Mouse (Mus musculus): ENCODE measurements at regions not wholly inside any gene's neighbourhood (a gene's known extent, or its start where the extent isn't known, plus 50 kb on each side); places are given as distances from the start of the nearest gene placed in this dataset.

DNA sequence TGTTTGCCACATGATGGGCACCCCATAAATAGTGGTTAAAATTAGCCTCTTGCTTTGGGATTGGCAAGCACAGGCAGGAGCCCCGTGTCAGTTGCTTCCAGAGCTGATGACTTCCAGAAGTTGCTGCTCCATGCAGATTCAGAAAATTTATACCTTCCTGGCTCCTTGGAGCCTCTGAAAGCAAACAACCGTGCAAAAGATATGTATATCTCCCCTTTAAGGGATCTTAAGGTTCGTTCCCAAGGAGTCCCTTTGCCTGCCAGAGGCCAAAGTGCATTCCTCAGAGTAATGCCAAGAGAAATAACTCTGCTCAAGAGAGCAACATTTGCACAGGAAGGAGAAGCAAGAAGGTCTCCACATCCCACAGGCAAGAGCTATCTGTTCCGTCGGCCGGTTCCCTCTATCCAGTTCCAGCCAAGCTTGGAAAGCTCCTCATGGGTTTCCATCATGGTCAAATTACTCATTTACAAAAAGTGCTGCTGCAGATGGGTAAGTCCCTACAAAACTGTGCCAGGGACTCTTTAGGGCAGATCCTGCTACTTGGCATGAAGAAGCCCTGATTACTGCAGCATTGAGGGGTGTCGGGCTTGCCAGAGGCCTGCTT lies 608.4 kb upstream of the Cdh5 start:
- DNase-seq (ENCODE audit: low read depth, low spot score) = no peak

DNA sequence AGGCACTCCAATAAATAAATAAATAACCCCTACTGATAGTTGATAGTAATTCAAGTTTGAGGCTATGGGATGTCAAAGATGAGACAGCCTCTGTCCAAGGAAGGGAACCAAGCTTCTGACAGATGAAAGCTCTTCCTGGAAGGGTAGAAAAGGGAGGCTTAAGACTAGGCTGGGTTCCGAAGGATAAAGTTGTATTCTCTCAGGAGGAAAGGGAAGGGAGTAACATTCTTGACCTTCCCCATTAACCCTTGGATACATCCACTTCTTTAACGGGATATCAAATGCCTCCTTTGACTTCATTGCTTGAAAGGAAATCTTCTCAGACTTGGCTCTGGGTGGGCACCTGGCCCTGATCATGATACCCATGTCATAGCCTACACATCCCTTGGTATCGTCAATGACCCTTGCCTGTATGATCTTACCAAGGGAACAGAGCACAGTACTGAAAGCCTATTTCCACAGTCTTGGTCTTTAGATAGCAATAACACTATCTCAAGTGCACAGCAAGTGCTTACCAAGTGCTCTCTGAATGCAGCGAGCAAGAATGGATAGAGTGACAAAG lies 607.4 kb upstream of the Cdh5 start:
- DNase-seq (ENCODE audit: low read depth, low spot score) = no peak

DNA sequence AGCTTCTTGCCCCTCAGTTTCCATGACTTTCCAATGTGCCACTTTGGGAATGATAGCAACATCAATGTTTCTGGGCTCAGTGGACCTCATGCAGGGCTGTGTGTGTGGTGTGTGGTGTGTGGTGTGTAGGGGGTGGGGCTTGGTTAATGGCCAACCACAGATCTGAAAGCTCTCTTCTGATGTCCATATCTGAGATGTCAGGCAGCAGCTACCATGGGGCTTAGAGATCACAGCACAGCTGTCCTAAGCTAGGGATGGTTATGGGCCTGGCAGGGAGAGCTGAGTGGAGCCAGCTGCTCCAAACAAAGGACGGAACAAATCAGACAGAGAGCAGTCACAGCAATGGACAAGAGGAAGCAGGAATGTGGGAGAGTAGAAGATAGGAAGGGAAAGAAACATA lies 606.8 kb upstream of the Cdh5 start:
- no peak for DNase-seq (ENCODE audit: low read depth, low spot score)

DNA sequence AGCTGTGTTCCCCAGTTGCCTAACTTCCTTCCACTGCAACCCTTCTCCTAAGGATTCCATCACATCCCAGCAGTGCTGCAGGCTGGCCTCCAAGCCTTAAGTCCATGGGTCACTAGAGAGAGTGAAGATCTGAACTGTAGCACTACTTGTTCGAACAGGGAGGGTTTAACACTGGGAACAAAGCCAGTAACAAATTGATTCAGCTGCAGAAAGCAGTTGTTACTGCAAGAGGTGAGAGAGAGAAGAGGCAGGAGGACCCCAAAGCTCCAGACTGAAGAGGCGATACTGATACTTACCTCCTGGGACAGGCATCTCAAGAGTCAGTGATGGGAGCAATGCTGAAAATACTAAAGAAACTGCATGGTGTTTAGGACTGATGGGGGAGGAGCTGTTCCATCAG lies 600.1 kb upstream of the Cdh5 start:
- DNase-seq (ENCODE audit: low read depth, low spot score) = no peak

DNA sequence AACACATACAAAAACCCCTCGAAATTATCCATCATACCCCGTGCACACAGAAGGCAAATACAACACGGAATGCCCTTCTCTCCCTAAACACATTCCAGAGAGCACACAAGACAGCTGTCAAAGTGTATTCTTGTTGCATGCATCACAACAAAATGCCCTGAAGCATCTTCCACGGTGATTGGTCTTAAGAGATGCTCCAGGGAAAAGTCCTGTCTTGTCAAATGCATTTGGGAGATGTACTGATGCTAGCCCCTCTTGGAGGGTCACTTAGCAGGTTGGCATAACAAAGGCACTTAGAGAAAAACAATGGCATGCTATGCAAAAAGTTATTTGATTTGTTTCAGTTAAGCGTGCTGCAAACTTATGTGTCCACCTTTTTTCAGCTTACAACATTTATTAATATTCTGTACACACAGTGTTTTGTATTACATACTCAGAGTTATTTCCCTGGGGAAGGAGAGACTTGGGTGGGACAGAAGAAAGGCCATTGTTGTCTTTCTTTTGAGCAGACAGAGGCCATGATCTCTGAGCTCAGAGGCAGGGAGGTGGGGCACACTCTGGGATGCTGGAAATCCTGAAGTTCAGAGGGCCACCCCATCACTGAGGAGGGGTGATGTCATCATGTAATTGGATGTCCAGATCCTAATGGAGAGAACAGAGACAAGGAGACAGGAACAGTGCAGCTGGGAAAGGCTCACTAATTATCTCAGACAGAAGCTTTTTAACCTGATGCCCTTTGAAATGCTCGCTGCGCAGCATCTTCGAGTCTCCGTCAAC lies 598.2 kb upstream of the Cdh5 start:
- DNase-seq (ENCODE audit: low read depth, low spot score) = no peak

DNA sequence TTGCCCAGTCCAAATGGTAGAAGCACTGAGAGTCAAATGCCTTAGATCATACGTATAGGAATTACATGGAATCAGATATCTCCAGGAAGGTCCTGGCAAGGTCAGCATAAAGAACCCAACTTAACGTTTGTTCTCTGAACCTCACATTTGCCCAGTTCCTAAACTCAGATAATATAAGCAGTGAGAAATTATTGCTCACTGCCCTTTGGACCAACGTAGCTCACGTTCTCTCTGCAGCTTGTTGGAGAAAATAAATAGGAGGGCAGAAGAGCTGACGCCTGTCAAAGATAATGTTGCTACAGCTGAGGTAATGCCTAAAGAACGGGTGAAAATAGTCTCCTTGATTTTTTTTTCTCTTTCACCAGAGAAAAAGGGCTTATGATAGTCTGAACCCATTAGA lies 595.1 kb upstream of the Cdh5 start:
- DNase-seq (ENCODE audit: low read depth, low spot score) = no peak

DNA sequence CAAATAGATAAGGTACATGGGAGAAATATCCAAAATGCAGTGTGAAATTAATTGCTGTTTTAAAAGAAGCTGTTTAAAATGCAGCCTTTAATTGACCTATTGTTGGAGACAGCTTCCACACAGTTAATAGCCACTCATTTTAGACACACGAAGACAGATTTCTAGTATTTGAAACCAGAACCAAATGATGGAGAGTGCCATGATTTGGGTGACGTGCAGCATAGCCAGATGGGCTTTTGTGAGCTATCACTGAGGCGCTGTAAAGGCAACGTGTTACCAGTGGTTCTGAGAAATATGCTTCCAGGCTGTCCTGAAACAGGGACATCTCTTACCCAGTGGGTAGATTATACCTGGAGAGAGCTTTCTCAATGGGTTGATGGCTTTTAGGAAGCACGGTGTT lies 594.4 kb upstream of the Cdh5 start:
- no peak for DNase-seq (ENCODE audit: low read depth, low spot score)

DNA sequence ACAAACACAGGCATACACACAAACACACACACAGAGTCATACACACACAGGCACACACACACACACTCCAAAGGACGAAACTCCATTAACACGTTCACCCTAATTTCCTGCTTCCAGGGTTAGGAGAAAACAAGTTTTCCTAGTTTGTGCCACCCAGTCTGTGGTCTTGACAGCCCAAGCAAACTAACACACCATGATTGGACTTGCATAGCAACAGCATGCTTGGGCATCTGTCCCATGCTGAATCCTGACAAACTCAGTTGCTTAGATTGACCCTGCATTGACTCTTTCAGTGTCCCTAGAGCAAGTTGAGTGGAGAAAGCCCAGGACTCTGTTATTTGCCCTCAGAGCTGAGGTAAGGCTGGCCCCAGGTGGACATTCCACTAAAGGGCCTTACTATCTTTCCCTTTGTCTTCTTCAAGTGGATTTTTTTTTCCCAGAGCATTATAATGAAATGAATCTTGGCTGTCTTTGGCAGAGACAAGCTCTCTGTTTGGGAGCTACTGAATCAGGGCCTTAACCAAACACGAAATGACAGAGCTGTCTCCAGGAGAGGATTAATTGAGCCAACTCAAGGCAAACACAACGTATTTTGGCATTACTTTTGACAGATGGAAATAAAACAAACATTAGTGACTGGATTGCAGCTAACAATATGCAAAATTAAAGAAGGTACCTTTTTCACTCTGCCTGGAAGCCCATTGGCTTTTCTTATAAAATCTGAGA lies 581.1 kb upstream of the Cdh5 start:
- no peak for DNase-seq (ENCODE audit: low read depth, low spot score)

DNA sequence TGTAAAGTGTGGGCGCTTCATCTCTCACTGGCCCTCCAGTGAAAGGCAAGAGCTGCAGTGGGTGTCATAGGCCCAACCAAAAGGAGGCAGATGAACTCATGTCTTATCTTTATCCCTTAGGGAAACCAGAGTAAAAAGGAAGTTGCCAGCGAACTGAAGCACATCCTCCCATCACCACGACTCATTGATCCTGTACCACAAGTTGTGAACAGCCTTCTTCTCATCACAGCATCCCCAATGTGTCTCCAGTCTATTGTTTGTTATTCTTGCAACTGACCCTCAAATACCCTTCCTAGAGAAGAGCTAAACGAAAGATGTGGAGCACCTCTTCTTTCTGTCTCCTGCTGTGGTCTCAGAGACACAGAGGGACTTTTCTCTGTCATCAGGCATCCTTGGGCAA lies 570.5 kb upstream of the Cdh5 start:
- no peak for DNase-seq (ENCODE audit: low read depth, low spot score)

DNA sequence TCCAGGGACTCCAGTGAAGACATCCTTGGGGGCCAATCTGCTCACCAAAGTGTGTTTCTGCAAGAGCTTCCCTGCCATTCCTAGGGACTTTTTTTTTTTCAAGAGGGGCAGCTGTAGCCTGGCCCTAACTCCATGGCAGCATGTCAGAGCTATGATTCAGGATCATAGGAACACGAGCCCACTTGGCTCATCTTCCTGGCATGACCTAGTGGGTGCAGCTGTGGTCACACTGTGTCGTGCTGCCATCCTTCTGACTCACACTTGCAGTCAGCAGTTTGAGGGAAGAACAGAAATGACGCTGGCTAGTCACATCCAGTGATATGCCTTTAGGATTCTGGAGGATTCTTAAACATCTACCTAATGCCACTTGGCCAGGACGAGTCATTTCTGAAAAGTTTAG lies 566.5 kb upstream of the Cdh5 start:
- DNase-seq (ENCODE audit: low read depth, low spot score) = peak; percentile 91

DNA sequence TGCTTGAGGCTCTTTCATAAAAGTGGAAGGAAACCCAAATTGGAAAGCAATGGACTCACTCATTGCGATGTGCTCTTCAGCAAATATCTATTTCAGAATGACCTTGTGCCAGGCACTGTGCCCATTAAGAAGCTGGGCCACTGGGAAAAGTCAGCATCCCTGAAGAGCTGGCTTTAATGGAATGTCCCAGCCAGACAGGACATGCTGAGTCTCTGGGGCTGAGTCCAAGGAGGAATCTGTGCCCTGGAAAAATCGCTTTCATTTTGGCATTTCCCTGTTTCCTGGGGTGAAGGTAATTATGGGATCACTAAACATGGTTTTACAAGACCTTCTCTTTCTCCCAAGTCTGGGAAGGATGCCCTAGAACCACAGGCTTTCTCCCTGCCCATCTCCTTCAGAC lies 564.6 kb upstream of the Cdh5 start:
- DNase-seq (ENCODE audit: low read depth, low spot score) = peak; percentile 27

DNA sequence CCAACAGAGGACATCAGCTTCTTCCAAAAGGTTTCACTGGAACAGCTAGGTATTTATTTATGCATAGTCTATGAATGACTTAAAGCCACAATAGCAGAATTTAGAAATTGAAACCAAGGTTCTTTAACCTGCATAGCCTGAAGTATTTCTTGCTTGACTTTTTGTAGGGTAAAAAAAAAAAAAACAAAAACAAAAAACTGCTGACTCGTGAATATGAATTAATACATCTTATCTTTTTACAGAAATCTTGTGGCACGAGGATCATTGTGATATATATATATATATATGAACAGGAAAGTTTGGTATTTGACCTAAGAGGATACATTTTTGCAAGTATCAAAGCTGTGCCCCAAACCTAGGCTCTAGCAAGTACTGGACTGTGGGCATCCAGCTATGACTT lies 559.5 kb upstream of the Cdh5 start:
- DNase-seq (ENCODE audit: low read depth, low spot score) = no peak

DNA sequence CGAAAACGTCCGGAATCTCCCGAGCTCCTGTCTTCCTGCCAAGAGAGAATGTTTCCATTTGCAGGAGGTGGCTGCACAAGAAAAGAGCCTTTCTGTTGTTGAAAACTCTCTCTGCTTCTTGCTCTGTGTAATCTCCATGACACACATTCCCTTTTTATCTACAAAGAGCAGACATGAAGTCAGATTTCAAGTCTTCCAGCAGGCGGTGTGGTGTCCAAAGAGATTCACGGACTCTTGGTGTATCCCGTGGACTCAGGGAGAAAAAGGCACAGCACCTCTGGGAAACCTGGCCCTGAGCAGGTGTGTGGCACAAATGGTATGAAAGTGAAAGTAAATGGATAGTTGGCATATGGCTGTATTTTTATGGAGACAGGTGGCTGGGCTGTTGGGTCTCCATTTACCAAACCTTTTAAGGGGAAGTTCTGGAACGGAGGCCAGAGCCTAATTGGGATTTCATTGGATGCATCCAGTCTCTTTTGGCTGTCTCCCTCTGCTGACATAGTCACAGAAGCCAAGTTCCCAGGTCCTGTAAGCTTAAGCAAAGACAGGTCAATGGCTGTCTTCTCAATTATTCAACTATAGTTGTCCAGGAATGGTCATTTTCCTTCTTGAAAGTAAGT lies 549.4 kb upstream of the Cdh5 start:
- DNase-seq (ENCODE audit: low read depth, low spot score) = no peak

DNA sequence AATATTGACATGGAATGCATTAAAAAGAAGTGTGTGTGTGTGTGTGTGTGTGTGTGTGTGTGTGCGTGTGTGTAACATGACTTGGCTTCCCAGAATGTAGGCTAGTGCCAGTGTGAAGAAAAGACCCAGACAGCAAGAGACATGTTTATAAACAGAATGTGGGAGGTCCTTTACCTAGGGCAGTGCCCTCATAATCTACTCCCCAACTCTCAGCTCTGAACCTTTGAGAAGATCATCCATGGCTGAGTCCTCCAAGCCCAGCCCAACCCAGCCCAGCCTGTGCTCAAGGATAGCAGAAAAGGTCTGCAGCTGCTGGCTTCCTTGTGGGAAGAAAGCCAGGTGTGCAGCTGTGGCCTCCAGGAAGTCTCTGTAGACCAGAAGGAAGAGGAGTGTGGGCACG lies 539.8 kb upstream of the Cdh5 start:
- DNase-seq (ENCODE audit: low read depth, low spot score) = peak; percentile 11

DNA sequence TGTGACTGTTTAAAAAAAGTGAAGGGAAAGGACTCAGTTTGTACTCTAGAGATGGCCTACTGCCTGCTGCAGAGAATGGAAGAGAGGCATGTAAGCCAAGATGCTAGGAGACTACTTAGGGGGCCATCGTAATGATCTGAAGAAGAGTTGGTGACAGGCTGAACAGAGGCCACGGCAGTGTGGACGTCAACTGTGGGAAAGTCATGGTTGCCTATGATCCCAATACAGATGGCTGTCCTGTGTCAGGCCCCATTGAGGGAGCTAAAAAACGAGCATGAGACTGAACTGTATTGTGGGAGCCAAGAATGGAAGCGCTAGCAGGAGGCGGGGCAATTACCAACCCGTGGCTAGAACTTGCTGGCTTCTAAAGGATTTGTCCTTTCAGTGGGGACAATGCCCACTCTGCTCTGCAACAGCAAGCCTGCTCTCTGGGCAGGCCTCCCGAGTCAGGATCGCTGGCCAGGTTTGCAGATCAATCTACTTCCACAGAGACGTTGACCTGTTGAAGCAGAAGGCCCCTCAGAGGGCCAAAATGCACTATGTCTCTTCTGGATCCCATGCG lies 530.5 kb upstream of the Cdh5 start:
- no peak for DNase-seq (ENCODE audit: low read depth, low spot score)

DNA sequence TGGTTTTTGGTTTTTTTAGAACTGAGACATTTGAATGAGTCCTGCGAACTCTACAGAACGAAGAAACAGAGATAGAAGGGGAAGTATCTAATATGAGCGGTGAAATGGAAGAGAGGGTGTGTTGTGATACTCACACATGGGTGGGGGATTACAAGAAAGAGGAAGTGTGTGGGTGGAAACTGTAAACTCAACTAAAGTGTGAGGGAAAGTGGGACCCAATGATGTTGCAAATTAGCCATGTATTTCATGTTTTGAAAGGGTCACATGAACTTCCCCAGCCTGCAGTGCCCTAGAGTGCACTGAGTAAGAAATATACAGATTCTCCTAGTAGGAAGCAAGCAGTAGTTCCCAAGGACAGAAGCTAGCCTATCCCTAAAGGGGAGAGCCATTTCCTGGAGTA lies 524.3 kb upstream of the Cdh5 start:
- no peak for DNase-seq (ENCODE audit: low read depth, low spot score)

DNA sequence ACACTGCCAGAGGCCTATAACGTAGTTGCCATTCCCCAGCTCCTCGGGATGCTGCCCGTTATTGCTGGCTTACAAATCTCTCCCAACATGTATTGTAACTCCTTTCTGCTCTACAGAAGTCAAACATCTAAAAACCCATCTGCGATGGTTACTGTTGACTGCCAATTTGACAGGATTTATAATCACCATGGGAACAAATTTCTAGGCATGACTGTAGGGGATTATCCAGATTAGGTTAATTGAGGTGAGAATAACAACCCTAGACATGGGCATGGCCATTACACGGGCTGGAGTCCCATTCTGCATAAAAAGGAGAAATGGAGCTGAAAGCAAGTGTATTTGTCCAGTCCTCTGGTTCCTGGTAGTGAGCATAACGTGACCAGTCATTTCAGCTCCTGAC lies 523.4 kb upstream of the Cdh5 start:
- DNase-seq (ENCODE audit: low read depth, low spot score) = no peak

DNA sequence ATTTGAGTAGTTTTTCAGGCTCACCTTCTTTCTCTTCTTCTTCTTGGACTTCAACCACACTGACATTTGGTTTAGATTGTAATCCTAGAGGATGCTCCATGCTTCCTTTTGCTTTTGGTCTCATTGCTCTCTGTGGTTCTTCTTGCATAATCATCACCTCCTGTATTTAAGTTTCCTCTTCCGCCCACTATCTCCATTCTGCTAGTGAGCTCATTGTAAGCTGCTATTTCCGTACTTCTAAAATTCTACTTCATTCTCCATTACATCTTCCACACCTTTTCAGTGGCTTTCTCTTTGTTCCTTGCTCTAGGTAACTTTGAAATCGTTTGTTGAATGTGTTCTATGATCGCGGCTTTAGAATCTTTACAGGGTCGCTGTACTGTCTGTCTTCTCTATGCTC lies 493.1 kb upstream of the Cdh5 start:
- DNase-seq (ENCODE audit: low read depth, low spot score) = no peak

DNA sequence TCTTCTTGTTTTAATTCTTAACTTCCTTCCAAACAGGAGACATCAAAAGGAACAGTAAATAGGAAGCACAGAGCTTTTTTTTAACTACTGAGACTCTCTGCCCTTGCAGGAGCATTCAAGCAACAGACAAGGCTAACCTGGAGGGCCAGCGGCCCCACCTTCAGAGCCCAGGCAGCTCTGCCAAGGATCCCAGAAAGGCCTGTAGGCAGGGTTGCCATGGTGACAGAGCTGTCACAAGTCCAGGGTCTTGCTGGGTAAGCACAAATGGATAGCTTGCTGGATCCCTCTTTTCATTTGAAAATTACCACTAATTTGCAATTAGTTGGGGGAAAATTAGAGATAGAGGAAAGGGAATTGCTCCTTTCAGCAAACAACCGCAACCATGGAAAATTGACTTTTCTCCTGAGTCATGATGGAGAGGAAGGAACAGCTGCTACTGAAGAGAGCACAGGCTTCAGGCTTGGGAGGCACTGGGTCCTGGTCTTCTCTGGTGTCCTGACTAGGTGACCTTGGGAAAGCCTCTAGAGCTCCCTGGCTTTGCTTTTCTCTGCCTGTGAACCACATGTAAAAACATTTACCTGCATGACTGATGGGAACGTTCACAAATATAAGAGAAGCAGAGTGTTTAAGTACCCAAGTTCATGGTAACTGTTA lies 477.5 kb upstream of the Cdh5 start:
- DNase-seq (ENCODE audit: low read depth, low spot score) = no peak

DNA sequence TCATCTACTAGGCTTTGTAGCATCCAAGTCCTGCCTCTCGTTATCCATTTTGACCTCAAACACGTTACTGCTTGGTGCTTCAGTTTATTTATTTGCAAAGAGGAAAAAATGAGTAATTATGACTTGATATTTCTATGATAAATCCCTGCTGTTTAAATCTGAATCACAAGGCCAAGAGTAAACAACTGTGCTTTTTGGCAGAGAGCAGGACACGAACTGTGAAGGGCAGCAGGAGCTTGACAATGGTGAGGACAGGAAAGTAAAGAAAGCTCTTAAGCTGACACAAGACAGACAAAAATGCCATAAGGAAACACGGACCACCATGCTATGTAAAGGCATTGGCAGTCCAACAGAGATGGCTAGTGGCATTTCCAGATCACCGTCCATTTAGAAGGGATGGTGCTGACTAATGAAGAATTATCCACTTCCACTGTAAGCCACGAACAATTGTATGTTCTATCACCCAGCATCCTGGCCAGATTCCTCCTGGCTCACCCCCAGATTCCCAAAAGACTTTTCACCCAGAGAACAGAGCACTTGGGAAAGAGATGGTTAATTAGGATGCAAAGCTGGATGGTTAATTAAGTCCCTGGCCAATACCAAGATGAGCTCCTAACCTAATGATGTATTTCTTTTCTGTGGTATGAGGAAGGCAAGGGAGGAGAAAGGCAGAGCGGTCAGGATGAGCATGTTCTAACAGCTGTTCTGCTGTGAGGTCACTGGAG lies 476.1 kb upstream of the Cdh5 start:
- no peak for DNase-seq (ENCODE audit: low read depth, low spot score)

DNA sequence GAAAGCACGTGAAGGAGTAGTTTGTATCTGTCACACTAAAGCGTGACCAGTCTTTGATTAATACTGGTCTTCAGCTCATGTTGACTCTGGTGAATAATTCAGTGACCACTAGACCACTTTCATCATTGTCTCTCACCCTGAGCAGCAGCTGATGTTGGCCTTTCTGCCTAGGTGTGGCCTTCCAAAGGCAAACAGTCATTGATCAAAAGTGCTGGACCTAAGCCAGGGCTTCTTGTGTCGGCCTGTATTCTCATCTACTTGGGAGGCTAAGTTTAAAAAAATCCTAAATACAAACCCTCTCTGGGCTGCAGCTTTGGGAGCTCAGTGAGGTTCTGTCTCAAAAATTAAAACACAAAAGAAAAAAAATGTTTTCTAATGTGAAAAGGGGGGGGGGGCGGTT lies 475.0 kb upstream of the Cdh5 start:
- DNase-seq (ENCODE audit: low read depth, low spot score) = no peak

Measured in 3T3-L1 (cell line).